ENCODE assay signal across 20 mouse cellular contexts in the genomic region with DNA sequence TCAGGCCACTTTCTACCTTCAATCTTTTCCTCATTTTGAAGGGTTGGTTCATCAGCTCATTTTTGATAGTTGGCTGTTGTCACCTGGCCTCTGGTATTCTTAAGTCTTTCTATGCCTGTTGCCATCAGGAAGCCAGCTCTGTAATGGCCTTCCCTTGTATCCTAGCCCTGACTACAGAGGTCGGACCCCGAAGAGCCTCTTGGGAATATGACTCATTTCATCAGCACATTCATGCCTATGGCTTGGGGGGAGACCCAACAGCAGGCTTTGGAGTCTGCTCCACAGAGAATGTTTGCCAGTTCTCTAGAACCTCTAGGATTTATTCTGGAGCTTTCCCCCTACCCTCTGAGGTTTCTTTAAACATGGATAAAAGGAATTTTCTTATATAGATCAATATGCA. TPM values are rescaled to one million over a fixed set of nuclear protein-coding genes. Genes with fewer than 3 reads are reported as not detected.
DNase-seq lines count a peak whose midpoint lies in the region; TF ChIP-seq lines count a peak whose summit lies in the region.
"Had no signal": no experiment of that assay in that cellular context is flagged by ENCODE, and none has a peak within 500 bp of the region (broad histone marks: within the 10 kb centered on the region; RNA-seq: fewer than 3 reads in every experiment).

No protein-coding gene starts in this region.

- no peaks in the 10 kb centered on the region for H3K9me3 ChIP-seq in CH12.LX (replicated peaks; ENCODE audit: low read length)
- H3K9me3 ChIP-seq: G1E had no signal

- TF ChIP-seq RAD21 in CH12.LX (IDR thresholded peaks at IDR 0.05; ENCODE audit: low read depth, low read length) = no peak

- no peak overlapping the region for H3K4me3 ChIP-seq in CH12.LX (replicated peaks in 1 of 3; ENCODE audit: low read depth in 2 of 3, low read length in 2 of 3, poor library complexity in 1 of 3)

- no peaks in the 10 kb centered on the region for H3K79me2 ChIP-seq in CH12.LX (replicated peaks; ENCODE audit: control insufficient read depth, extremely low read depth, insufficient read depth, poor library complexity, severe bottlenecking)

- DNase-seq in CH12.LX (ENCODE audit: extremely low read depth) = peak; percentile 51
- no peak for DNase-seq in spleen, postnatal 14 days (ENCODE audit: low spot score in 2 of 2)
- DNase-seq: adrenal gland, adult 2 months; adrenal gland, adult 8-10 months; adrenal gland, postnatal 10 days; adrenal gland, postnatal 14 days; adrenal gland, postnatal 25 days; adrenal gland, postnatal 36 days; B cell, adult 2 months; cerebellum, adult 11 months; cerebellum, adult 11-12 months; cerebellum, adult 18-20 months; cerebellum, adult 2 months; cerebellum, adult 8-10 months had no signal

- H3K36me3 ChIP-seq in CH12.LX (replicated peaks in 1 of 2; ENCODE audit: control insufficient read depth in 1 of 2, insufficient read depth in 1 of 2, low read length in 1 of 2) = no peaks in the 10 kb centered on the region
- H3K36me3 ChIP-seq: G1E had no signal

- no peak for TF ChIP-seq POLR2A in CH12.LX (IDR thresholded peaks at IDR 0.05; ENCODE audit: low read depth, low read length)

- in situ Hi-C loops in CH12.LX (cut with MboI; ENCODE audit: low pct_ligation_motif_present, low pct_unique_long_range_greater_than_20kb, low sequenced_read_pairs) = loop anchor here (25.0 kb wide), 1 partner anchor 222 kb away; a partner anchor contains a TSS

- no peak for TF ChIP-seq CTCF in CH12.LX (conservative IDR thresholded peaks at IDR 0.05 in 1 of 2, IDR thresholded peaks at IDR 0.05 in 1 of 2; ENCODE audit: low read depth in 2 of 2, low read length in 2 of 2)

- 0 out of 2 replicates have a peak overlapping the region, but pooled peaks have one; percentile 30 for H3K4me2 ChIP-seq in CH12.LX (ENCODE audit: insufficient read depth, low read depth, poor library complexity, severe bottlenecking)

- dilution Hi-C loops in CH12.LX (cut with MboI; ENCODE audit: extremely low pct_ligation_motif_present, extremely low pct_unique_long_range_greater_than_20kb, low sequenced_read_pairs) = no loop called here

- peaks cover 10 to 30% of the 10 kb centered on the region in 2 experiments for H3K4me1 ChIP-seq in CH12.LX (ENCODE audit: control insufficient read depth in 1 of 2, insufficient read depth in 2 of 2)

- H3K27me3 ChIP-seq in CH12.LX (replicated peaks) = peaks cover 4% of the 10 kb centered on the region

- H3K9ac ChIP-seq in CH12.LX (ENCODE audit: insufficient read depth, low read depth) = no peak overlapping the region

- no peak overlapping the region for H3K27ac ChIP-seq in CH12.LX (ENCODE audit: insufficient read depth, low read depth)

- peak; percentile 43; the same call in 1 of the 2 replicates for TF ChIP-seq EP300 in CH12.LX (IDR thresholded peaks at IDR 0.05; ENCODE audit: low read length)

TF ChIP-seq in CH12.LX, 34 proteins besides CTCF, POLR2A, EP300 and RAD21:
- TF ChIP-seq IRF4 (IDR thresholded peaks at IDR 0.05; ENCODE audit: low read depth, low read length) (peak; percentile 80), BHLHE40 (IDR thresholded peaks at IDR 0.05; ENCODE audit: low read depth, low read length) (no peak; the same call in 1 of the 2 replicates), JUND (conservative IDR thresholded peaks at IDR 0.05; ENCODE audit: low read depth, low read length) (0 out of 2 replicates have a peak, but pooled peaks have one; percentile 38), NELFE (IDR thresholded peaks at IDR 0.05; ENCODE audit: low read depth, low read length) (no peak), JUN (IDR thresholded peaks at IDR 0.05; ENCODE audit: insufficient read depth, low read depth, low read length) (0 out of 2 replicates have a peak, but pooled peaks have one; percentile 17), MAFK (IDR thresholded peaks at IDR 0.05; ENCODE audit: insufficient replicate concordance, low read length) (no peak)

RNA-seq across cellular contexts. Expression of a gene that starts 8.1 kb away (rescaled TPM):
- total RNA-seq in CH12.LX (2012; rRNA removed) = 0.46 TPM in 1 of 2 replicates, not detected in the other
- total RNA-seq in CH12.LX (2014; rRNA removed) = 2.0 and 3.3 TPM in 2 replicates
- polyA plus RNA-seq in CH12.LX (2012; ENCODE audit: insufficient read length, low read depth) = 2.4 and 2.9 TPM in 2 replicates
- total RNA-seq: ES-E14, G1E, MEL had no signal
- polyA plus RNA-seq: adrenal gland, adult 2 months; CD4-positive, CD25-positive, alpha-beta regulatory T cell, adult 4 months; G1E had no signal

RNA-seq across cellular contexts. Expression of a gene that starts 15.9 kb away (rescaled TPM):
- 0.08 TPM in 1 of 2 replicates, not detected in the other for total RNA-seq in CH12.LX (2012; rRNA removed)
- 0.08 and 0.20 TPM in 2 replicates for total RNA-seq in CH12.LX (2014; rRNA removed)
- 0.27 and 0.37 TPM in 2 replicates for polyA plus RNA-seq in CH12.LX (2012; ENCODE audit: insufficient read length, low read depth)
- total RNA-seq: adrenal gland, adult 18-20 months; adrenal gland, adult 2 months; adrenal gland, adult 8-10 months; adrenal gland, postnatal 25 days; adrenal gland, postnatal 36 days; ES-E14; MEL had no signal
- polyA plus RNA-seq: activated CD4-positive, CD25-positive, alpha-beta regulatory T cell, adult 4 months; adrenal gland, adult 2 months; CD4-positive, CD25-positive, alpha-beta regulatory T cell, adult 4 months; G1E had no signal
